Mouse (Mus musculus) CH12.LX (cell line): ENCODE results near the gene Cog3.

Experiments used
- CTCF ChIP-seq, 2 experiments: IDR thresholded peaks in 1 of 2; conservative IDR thresholded peaks in 1 of 2; 2 replicates each; pipeline ENCODE4 v1.5.1; 2011 to 2012; ENCODE audit warnings: low read depth in 2 of 2, low read length in 2 of 2, improper control_type of control experiment in 1 of 2, inconsistent platforms in 1 of 2, mild to moderate bottlenecking in 1 of 2, moderate library complexity in 1 of 2
- EP300 ChIP-seq: IDR thresholded peaks from 2 replicates; pipeline ENCODE4 v1.6.1; 2011; ENCODE audit warnings: low read length, improper control_type of control experiment
- HCFC1 ChIP-seq: IDR thresholded peaks from 2 replicates; pipeline ENCODE4 v1.6.1; 2012; ENCODE audit warnings: low read depth, mild to moderate bottlenecking, inconsistent platforms, low read length, improper control_type of control experiment
- MAX ChIP-seq: IDR thresholded peaks from 2 replicates; pipeline ENCODE4 v1.6.1; 2011; ENCODE audit warnings: low read length, improper control_type of control experiment
- NELFE ChIP-seq: IDR thresholded peaks from 2 replicates; pipeline ENCODE4 v1.6.1; 2011; ENCODE audit warnings: low read depth, low read length, improper control_type of control experiment
- NRF1 ChIP-seq: IDR thresholded peaks from 2 replicates; pipeline ENCODE4 v1.6.1; 2014; ENCODE audit warnings: low read depth, mild to moderate bottlenecking, inconsistent platforms, low read length, improper control_type of control experiment, moderate library complexity
- PAX5 ChIP-seq: IDR thresholded peaks from 2 replicates; pipeline ENCODE4 v1.6.1; 2012; ENCODE audit warnings: low read length, inconsistent platforms, mixed read lengths
- POLR2A ChIP-seq: IDR thresholded peaks from 2 replicates; pipeline ENCODE4 v1.6.1; 2011; ENCODE audit warnings: low read depth, mild to moderate bottlenecking, improper control_type of control experiment, low read length
- POLR2AphosphoS2 ChIP-seq: IDR thresholded peaks from 2 replicates; pipeline ENCODE4 v1.6.1; 2011; ENCODE audit warnings: low read depth, low read length, improper control_type of control experiment
- RCOR1 ChIP-seq: conservative IDR thresholded peaks from 2 replicates; pipeline ENCODE4 v1.6.1; 2012; ENCODE audit warnings: low read depth, mild to moderate bottlenecking, inconsistent platforms, low read length, improper control_type of control experiment
- SIN3A ChIP-seq: IDR thresholded peaks from 2 replicates; pipeline ENCODE4 v1.6.1; 2012; ENCODE audit warnings: low read length, improper control_type of control experiment, inconsistent platforms
- USF1 ChIP-seq: IDR thresholded peaks from 2 replicates; pipeline ENCODE4 v1.6.1; 2014; ENCODE audit warnings: low read depth, mild to moderate bottlenecking, inconsistent platforms, low read length, improper control_type of control experiment
- USF2 ChIP-seq: conservative IDR thresholded peaks from 2 replicates; pipeline ENCODE4 v1.6.1; 2011; ENCODE audit warnings: low read depth, low read length, improper control_type of control experiment
- ZC3H11A ChIP-seq: IDR thresholded peaks from 2 replicates; pipeline ENCODE4 v1.6.1; 2012; ENCODE audit warnings: low read depth, mild to moderate bottlenecking, inconsistent platforms, low read length, improper control_type of control experiment

GRCm38 (mm10) chr14:75790411-75790996 lies 36.2 kb upstream of the Cog3 start:
- no peak for TF ChIP-seq ZC3H11A
- TF ChIP-seq RCOR1 = no peak
- TF ChIP-seq CTCF (conservative IDR thresholded peaks at IDR 0.05 in 1 of 2, IDR thresholded peaks at IDR 0.05 in 1 of 2; ENCODE audit: low read depth in 2 of 2, low read length in 2 of 2) = no peak
- no peak for TF ChIP-seq SIN3A
- TF ChIP-seq EP300 = no peak
- no peak for TF ChIP-seq POLR2AphosphoS2
- no peak for TF ChIP-seq USF2
- no peak for TF ChIP-seq POLR2A
- no peak for TF ChIP-seq PAX5
- TF ChIP-seq USF1 = no peak
- no peak for TF ChIP-seq MAX
- no peak for TF ChIP-seq NRF1
- TF ChIP-seq HCFC1 = no peak
- no peak for TF ChIP-seq NELFE
